Mouse (Mus musculus) A20 (cell line): ENCODE data around the gene Kif17.
"Not testable (repeated sequence)": the region's sequence is repeated elsewhere in the genome, so short reads cannot be mapped to it uniquely, and the experiment has no call there.

Experiments used
- DNase-seq: peaks from one replicate; pipeline ENCODE4 v3.0.0-alpha.2; 2011; ENCODE audit warnings: low read depth, low spot score

Gene Kif17

GRCm38 (mm10) chr4:138313021-138313420, 62.8 kb downstream of the Kif17 start:
- no peak for DNase-seq

GRCm38 (mm10) chr4:138313795-138314194, 63.6 kb downstream of the Kif17 start:
- DNase-seq: no peak

GRCm38 (mm10) chr4:138315781-138316180, 65.5 kb downstream of the Kif17 start:
- peak; percentile 59 for DNase-seq

GRCm38 (mm10) chr4:138316369-138316768, 66.1 kb downstream of the Kif17 start:
- no peak for DNase-seq

GRCm38 (mm10) chr4:138318509-138319266, 68.5 kb downstream of the Kif17 start:
- DNase-seq: peak; percentile 54

- peak; percentile 75 for DNase-seq
Observed at GRCm38 (mm10) chr4:138319508-138319907, 69.3 kb downstream of the Kif17 start.

GRCm38 (mm10) chr4:138320711-138321110, 70.5 kb downstream of the Kif17 start:
- DNase-seq: no peak

GRCm38 (mm10) chr4:138321488-138321887, 71.3 kb downstream of the Kif17 start:
- no peak for DNase-seq

- no peak for DNase-seq
Observed at GRCm38 (mm10) chr4:138322692-138323091, 72.5 kb downstream of the Kif17 start.

GRCm38 (mm10) chr4:138323753-138324152, 73.5 kb downstream of the Kif17 start:
- no peak for DNase-seq

GRCm38 (mm10) chr4:138324451-138324850, 74.2 kb downstream of the Kif17 start:
- DNase-seq: no peak

GRCm38 (mm10) chr4:138325466-138326076, 75.3 kb downstream of the Kif17 start:
- DNase-seq: peak; percentile 91

GRCm38 (mm10) chr4:138326077-138326695, 76.0 kb downstream of the Kif17 start, which contains the start of gene Pink1:
Pink1 (minus strand) TSS chr4:138326307.
- peak; percentile 93 for DNase-seq

- DNase-seq: not testable (repeated sequence)
Observed at GRCm38 (mm10) chr4:138327155-138327554, 76.9 kb downstream of the Kif17 start.

GRCm38 (mm10) chr4:138327891-138328470, 77.7 kb downstream of the Kif17 start:
- DNase-seq: no peak

- DNase-seq: no peak
Observed at GRCm38 (mm10) chr4:138330264-138330671, 80.0 kb downstream of the Kif17 start.

- DNase-seq: no peak
Observed at GRCm38 (mm10) chr4:138331647-138332046, 81.4 kb downstream of the Kif17 start.

GRCm38 (mm10) chr4:138333135-138333534, 82.9 kb downstream of the Kif17 start:
- DNase-seq: no peak

GRCm38 (mm10) chr4:138335036-138335435, 84.8 kb downstream of the Kif17 start:
- no peak for DNase-seq

- DNase-seq: no peak
Observed at GRCm38 (mm10) chr4:138335648-138336047, 85.4 kb downstream of the Kif17 start.

- peak; percentile 34 for DNase-seq
Observed at GRCm38 (mm10) chr4:138336876-138337275, 86.6 kb downstream of the Kif17 start.

GRCm38 (mm10) chr4:138337341-138337740, 87.1 kb downstream of the Kif17 start:
- no peak for DNase-seq
